Mouse (Mus musculus): ENCODE data around the gene Cand1. TPM values are rescaled to one million over a fixed set of nuclear protein-coding genes. Genes with fewer than 3 reads are reported as not detected.
A peak's percentile ranks its signal among the peaks of the same experiment; 100 is the strongest.

Cand1 gene
- 36.9 and 89.9 TPM in 2 replicates for polyA plus RNA-seq (2014; fragmentation: Nextera tagmentation; extraction: Ambion mirVana)

DNA sequence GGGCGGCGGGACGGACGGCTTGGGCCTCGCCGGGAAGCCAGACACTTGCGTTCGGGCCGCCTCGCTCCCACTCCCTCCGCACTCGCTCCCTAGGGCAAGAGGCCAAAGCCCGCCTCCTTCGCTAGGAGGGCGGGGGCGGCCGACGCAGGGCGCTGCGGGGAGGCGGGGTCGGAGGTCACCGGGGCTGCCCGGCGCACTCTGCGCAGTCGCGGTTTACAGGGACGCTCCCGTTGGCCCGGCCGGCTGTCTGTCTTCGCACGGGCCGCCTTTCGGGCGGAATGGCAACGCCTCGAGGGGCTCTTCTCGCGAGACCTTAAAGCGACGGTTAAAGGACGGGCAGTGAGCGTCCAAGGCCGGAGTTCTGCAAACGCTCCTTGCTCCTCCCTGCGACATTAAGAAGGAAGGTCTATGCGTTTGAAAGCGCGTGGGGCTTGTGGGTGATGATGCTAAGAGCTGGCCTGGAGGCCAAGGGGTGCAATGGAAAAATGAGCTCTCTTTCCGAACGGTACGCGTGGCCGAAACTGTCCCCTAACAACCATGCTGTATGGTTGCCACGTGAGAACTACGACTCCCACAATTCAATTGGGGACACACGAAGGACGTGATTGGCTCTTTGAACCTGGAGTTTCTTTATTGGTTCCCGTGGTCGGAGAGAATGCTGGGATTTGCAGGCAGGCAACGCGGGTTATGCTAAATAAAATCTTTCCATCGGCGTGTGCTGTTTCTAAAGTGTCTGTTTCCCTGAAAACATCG is at the start of gene Cand1:
TSS of gene Cand1 (minus strand) at position 87 of the 753 bp plus-strand sequence.
- Histone ChIP-seq H3K4me2 (replicated peaks; ENCODE audit: low read depth, low read length) (peak within 1 kb of the TSS; percentile 84), H3K4me3 (ENCODE audit: low read length) (peak within 1 kb of the TSS; percentile 92), H3K9me3 (ENCODE audit: control insufficient read depth, low read length) (no peaks in the 10 kb centered on the region), H3K27me3 (ENCODE audit: control insufficient read depth, insufficient read depth, low read length) (no peaks in the 10 kb centered on the region), H3K9ac (ENCODE audit: low read depth, low read length) (peak within 1 kb of the TSS; percentile 98), H3K36me3 (ENCODE audit: control insufficient read depth, insufficient read depth, low read length) (peaks cover 8% of the 10 kb centered on the region; the same call in 1 of the 2 replicates), H3K27ac (ENCODE audit: low read depth, low read length) (peak within 1 kb of the TSS; percentile 99), H3K4me1 (ENCODE audit: control insufficient read depth, insufficient read depth, low read length) (peaks cover 11% of the 10 kb centered on the region; the same call in 1 of the 2 replicates)
- ATAC-seq (ENCODE audit: low FRiP score, low TSS enrichment) = peak; percentile 97
- WGBS = under 1% methylated on average over 65 of the region's 67 CpGs

- 88% methylated on average over 10 of the region's 10 CpGs for WGBS
- H3K4me1 ChIP-seq (ENCODE audit: control insufficient read depth, insufficient read depth, low read length) = no peaks in the 10 kb centered on the region
- H3K4me3 ChIP-seq (ENCODE audit: low read length) = no peak overlapping the region
- no peaks in the 10 kb centered on the region for H3K27me3 ChIP-seq (ENCODE audit: control insufficient read depth, insufficient read depth, low read length)
- H3K27ac ChIP-seq (ENCODE audit: low read depth, low read length) = no peak overlapping the region
- H3K4me2 ChIP-seq (replicated peaks; ENCODE audit: low read depth, low read length) = no peak overlapping the region
- H3K9ac ChIP-seq (ENCODE audit: low read depth, low read length) = no peak overlapping the region
- no peaks in the 10 kb centered on the region for H3K9me3 ChIP-seq (ENCODE audit: control insufficient read depth, low read length)
- no peaks in the 10 kb centered on the region for H3K36me3 ChIP-seq (ENCODE audit: control insufficient read depth, insufficient read depth, low read length)
- no peak for ATAC-seq (ENCODE audit: low FRiP score, low TSS enrichment)
Measured at GRCm38 (mm10) chr10:119278871-119279270, 39.0 kb upstream of the Cand1 start.

GRCm38 (mm10) chr10:119274333-119274732 is 34.5 kb upstream of the Cand1 start:
- Histone ChIP-seq H3K27ac (ENCODE audit: low read depth, low read length) (no peak overlapping the region), H3K4me1 (ENCODE audit: control insufficient read depth, insufficient read depth, low read length) (no peaks in the 10 kb centered on the region), H3K4me2 (replicated peaks; ENCODE audit: low read depth, low read length) (no peak overlapping the region), H3K4me3 (ENCODE audit: low read length) (no peak overlapping the region), H3K9me3 (ENCODE audit: control insufficient read depth, low read length) (no peaks in the 10 kb centered on the region), H3K9ac (ENCODE audit: low read depth, low read length) (no peak overlapping the region), H3K27me3 (ENCODE audit: control insufficient read depth, insufficient read depth, low read length) (no peaks in the 10 kb centered on the region), H3K36me3 (ENCODE audit: control insufficient read depth, insufficient read depth, low read length) (no peaks in the 10 kb centered on the region)
- ATAC-seq (ENCODE audit: low FRiP score, low TSS enrichment) = no peak
- 87% methylated on average over 6 of the region's 6 CpGs for WGBS

GRCm38 (mm10) chr10:119272536-119272935 is 32.7 kb upstream of the Cand1 start:
- Histone ChIP-seq H3K27me3 (ENCODE audit: control insufficient read depth, insufficient read depth, low read length) (no peaks in the 10 kb centered on the region), H3K27ac (ENCODE audit: low read depth, low read length) (no peak overlapping the region), H3K4me1 (ENCODE audit: control insufficient read depth, insufficient read depth, low read length) (no peaks in the 10 kb centered on the region), H3K9me3 (ENCODE audit: control insufficient read depth, low read length) (no peaks in the 10 kb centered on the region), H3K36me3 (ENCODE audit: control insufficient read depth, insufficient read depth, low read length) (no peaks in the 10 kb centered on the region), H3K9ac (ENCODE audit: low read depth, low read length) (no peak overlapping the region), H3K4me3 (ENCODE audit: low read length) (no peak overlapping the region), H3K4me2 (replicated peaks; ENCODE audit: low read depth, low read length) (no peak overlapping the region)
- ATAC-seq (ENCODE audit: low FRiP score, low TSS enrichment) = no peak
- 89% methylated on average over 10 of the region's 10 CpGs for WGBS

GRCm38 (mm10) chr10:119272005-119272404 is 32.1 kb upstream of the Cand1 start:
- 94% methylated on average over 10 of the region's 10 CpGs for WGBS
- Histone ChIP-seq H3K27ac (ENCODE audit: low read depth, low read length) (no peak overlapping the region), H3K4me1 (ENCODE audit: control insufficient read depth, insufficient read depth, low read length) (no peaks in the 10 kb centered on the region), H3K4me3 (ENCODE audit: low read length) (no peak overlapping the region), H3K36me3 (ENCODE audit: control insufficient read depth, insufficient read depth, low read length) (no peaks in the 10 kb centered on the region), H3K9me3 (ENCODE audit: control insufficient read depth, low read length) (no peaks in the 10 kb centered on the region), H3K4me2 (replicated peaks; ENCODE audit: low read depth, low read length) (no peak overlapping the region), H3K27me3 (ENCODE audit: control insufficient read depth, insufficient read depth, low read length) (no peaks in the 10 kb centered on the region), H3K9ac (ENCODE audit: low read depth, low read length) (no peak overlapping the region)
- no peak for ATAC-seq (ENCODE audit: low FRiP score, low TSS enrichment)

DNA sequence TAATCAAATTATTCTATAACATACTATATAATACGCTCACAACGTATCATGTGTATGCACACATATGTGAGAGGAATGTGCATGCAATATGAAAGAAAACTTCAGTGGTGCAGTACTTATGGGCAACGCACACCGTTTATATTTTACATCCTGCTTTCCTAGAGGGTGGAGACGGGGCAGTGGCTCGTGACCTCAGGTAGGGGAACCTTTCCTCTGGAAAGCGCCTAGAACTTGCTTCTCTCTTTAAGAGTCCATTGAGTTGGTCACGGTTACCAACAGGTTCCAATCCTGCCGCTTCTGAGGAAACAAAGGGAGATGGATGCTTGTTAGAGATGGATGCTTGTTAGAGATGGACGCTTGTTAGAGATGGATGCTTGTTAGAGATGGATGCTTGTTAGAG is 31.2 kb upstream of the Cand1 start:
- Histone ChIP-seq H3K9me3 (ENCODE audit: control insufficient read depth, low read length) (no peaks in the 10 kb centered on the region), H3K36me3 (ENCODE audit: control insufficient read depth, insufficient read depth, low read length) (no peaks in the 10 kb centered on the region), H3K9ac (ENCODE audit: low read depth, low read length) (no peak overlapping the region), H3K4me2 (replicated peaks; ENCODE audit: low read depth, low read length) (no peak overlapping the region), H3K27me3 (ENCODE audit: control insufficient read depth, insufficient read depth, low read length) (no peaks in the 10 kb centered on the region), H3K4me3 (ENCODE audit: low read length) (no peak overlapping the region), H3K27ac (ENCODE audit: low read depth, low read length) (no peak overlapping the region), H3K4me1 (ENCODE audit: control insufficient read depth, insufficient read depth, low read length) (no peaks in the 10 kb centered on the region)
- no peak for ATAC-seq (ENCODE audit: low FRiP score, low TSS enrichment)
- 94% methylated on average over 10 of the region's 10 CpGs for WGBS

DNA sequence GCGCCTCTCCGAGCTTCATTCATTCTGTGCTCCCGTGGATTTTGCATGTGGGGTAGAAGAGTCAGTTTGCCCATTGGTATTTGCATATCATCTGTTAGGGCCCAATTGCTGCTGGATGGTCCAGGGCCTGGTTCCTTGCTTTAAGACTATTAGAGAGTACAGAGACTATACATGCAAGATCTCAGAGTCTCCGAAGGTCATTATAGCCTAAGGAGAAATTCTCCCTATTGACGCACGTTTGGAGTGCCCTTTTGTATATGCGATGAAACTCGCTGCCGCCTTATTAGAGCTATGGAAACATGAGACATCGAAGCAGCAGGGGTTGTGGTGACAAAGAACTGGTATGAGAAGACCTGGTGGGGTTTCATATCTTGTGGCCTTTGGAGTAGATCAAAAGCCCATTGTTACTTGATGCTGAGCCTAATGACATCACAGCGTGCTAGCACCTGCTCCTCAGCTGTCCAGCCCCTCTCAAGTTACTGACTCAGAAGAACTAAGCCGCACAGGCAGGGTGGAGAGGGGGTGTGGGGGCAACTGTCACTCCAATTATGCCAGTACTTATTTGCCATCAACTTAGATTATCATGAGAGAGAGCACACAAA is 30.6 kb upstream of the Cand1 start:
- Histone ChIP-seq H3K9me3 (ENCODE audit: control insufficient read depth, low read length) (no peaks in the 10 kb centered on the region), H3K4me1 (ENCODE audit: control insufficient read depth, insufficient read depth, low read length) (no peaks in the 10 kb centered on the region), H3K9ac (ENCODE audit: low read depth, low read length) (no peak overlapping the region), H3K27me3 (ENCODE audit: control insufficient read depth, insufficient read depth, low read length) (no peaks in the 10 kb centered on the region), H3K27ac (ENCODE audit: low read depth, low read length) (no peak overlapping the region), H3K36me3 (ENCODE audit: control insufficient read depth, insufficient read depth, low read length) (no peaks in the 10 kb centered on the region), H3K4me3 (ENCODE audit: low read length) (no peak overlapping the region), H3K4me2 (replicated peaks; ENCODE audit: low read depth, low read length) (no peak overlapping the region)
- WGBS = 77% methylated on average over 12 of the region's 12 CpGs
- ATAC-seq (ENCODE audit: low FRiP score, low TSS enrichment) = no peak

- H3K4me3 ChIP-seq (ENCODE audit: low read length) = no peak overlapping the region
- H3K4me2 ChIP-seq (replicated peaks; ENCODE audit: low read depth, low read length) = no peak overlapping the region
- no peak overlapping the region for H3K9ac ChIP-seq (ENCODE audit: low read depth, low read length)
- H3K36me3 ChIP-seq (ENCODE audit: control insufficient read depth, insufficient read depth, low read length) = no peaks in the 10 kb centered on the region
- WGBS = 77% methylated on average over 7 of the region's 7 CpGs
- H3K27ac ChIP-seq (ENCODE audit: low read depth, low read length) = no peak overlapping the region
- H3K27me3 ChIP-seq (ENCODE audit: control insufficient read depth, insufficient read depth, low read length) = no peaks in the 10 kb centered on the region
- no peaks in the 10 kb centered on the region for H3K9me3 ChIP-seq (ENCODE audit: control insufficient read depth, low read length)
- no peaks in the 10 kb centered on the region for H3K4me1 ChIP-seq (ENCODE audit: control insufficient read depth, insufficient read depth, low read length)
- ATAC-seq (ENCODE audit: low FRiP score, low TSS enrichment) = no peak
Measured at GRCm38 (mm10) chr10:119264761-119265160, 24.9 kb upstream of the Cand1 start.

DNA sequence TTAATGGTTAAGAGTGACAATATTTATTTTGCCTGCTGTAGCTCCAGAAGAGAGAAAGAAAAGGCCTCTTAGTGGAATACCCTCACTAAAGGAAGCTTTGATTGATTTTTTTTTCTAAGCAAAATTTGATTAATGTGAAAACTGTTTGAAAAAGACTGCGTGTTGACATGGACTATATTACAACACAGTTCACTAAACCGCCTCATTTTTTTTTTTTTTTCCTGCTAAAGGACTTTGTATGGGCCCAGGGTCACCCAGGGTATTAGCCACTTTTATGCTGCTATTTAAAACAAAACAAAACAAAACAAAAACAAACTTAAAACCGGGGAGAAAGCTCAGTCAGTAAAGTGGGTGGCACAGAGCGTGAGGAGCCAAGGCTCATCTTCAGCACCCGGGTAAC is 23.0 kb upstream of the Cand1 start:
- H3K27me3 ChIP-seq (ENCODE audit: control insufficient read depth, insufficient read depth, low read length) = no peaks in the 10 kb centered on the region
- no peak overlapping the region for H3K4me2 ChIP-seq (replicated peaks; ENCODE audit: low read depth, low read length)

More for the DNA sequence above, 23.0 kb upstream of the Cand1 start:
- no peak overlapping the region for H3K9ac ChIP-seq (ENCODE audit: low read depth, low read length)
- H3K27ac ChIP-seq (ENCODE audit: low read depth, low read length) = no peak overlapping the region
- 83% methylated on average over 5 of the region's 5 CpGs for WGBS
- H3K36me3 ChIP-seq (ENCODE audit: control insufficient read depth, insufficient read depth, low read length) = no peaks in the 10 kb centered on the region
- no peak overlapping the region for H3K4me3 ChIP-seq (ENCODE audit: low read length)
- no peaks in the 10 kb centered on the region for H3K4me1 ChIP-seq (ENCODE audit: control insufficient read depth, insufficient read depth, low read length)
- no peak for ATAC-seq (ENCODE audit: low FRiP score, low TSS enrichment)
- no peaks in the 10 kb centered on the region for H3K9me3 ChIP-seq (ENCODE audit: control insufficient read depth, low read length)

Measured in kidney, embryonic 14.5 days (tissue).